Mouse (Mus musculus): ENCODE measurements at regions not wholly inside any gene's neighbourhood (a gene's known extent, or its start where the extent isn't known, plus 50 kb on each side); places are given as distances from the start of the nearest gene placed in this dataset.

DNA sequence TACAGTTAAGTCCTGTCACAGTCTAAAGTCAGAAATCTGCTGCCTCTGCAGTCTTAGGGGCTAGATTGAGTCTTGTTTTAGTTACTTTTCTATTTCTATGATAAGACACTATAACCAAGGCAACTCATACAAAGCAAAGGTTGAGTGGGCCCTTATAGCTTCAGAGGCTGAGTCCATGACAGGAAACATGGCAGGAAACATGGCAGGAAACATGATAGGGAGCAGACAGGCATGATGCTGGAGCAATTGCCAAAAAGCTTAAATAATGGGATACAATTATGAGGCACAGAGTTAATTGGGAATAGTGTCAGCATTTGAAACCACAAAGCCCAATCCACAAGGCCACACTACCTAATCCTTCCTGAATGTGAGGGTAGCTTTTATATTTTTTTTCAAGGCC, 113.0 kb upstream of the Rprm start:
- H3K9me3 ChIP-seq (ENCODE audit: control insufficient read depth, insufficient read depth, low read depth, low read length): no peaks in the 10 kb centered on the region
- no peak overlapping the region for H3K27ac ChIP-seq (ENCODE audit: insufficient read depth, low read depth, low read length, poor library complexity, severe bottlenecking)
- H3K4me3 ChIP-seq (ENCODE audit: insufficient read depth in 1 of 2, low read depth in 1 of 2, low read length in 2 of 2, poor library complexity in 1 of 2, severe bottlenecking in 1 of 2): no peak overlapping the region
- DNase-seq (ENCODE audit: low read depth, low spot score): no peak
- in situ Hi-C loops (cut with MboI; ENCODE audit: low sequenced_read_pairs in 2 of 2, unreplicated experiment in 2 of 2): no loop called here
- no peaks in the 10 kb centered on the region for H3K36me3 ChIP-seq (ENCODE audit: control insufficient read depth, insufficient read depth, low read length, poor library complexity, severe bottlenecking)
- no peak overlapping the region for H3K9ac ChIP-seq (ENCODE audit: insufficient read depth, low read depth, low read length, poor library complexity, severe bottlenecking)
- H3K4me1 ChIP-seq (ENCODE audit: control insufficient read depth in 2 of 2, insufficient read depth in 2 of 2, low read length in 2 of 2, poor library complexity in 1 of 2): no peaks in the 10 kb centered on the region
- TF ChIP-seq MAFK (IDR thresholded peaks at IDR 0.05; ENCODE audit: insufficient read depth, low read depth, low read length) (no peak), ZNF384 (IDR thresholded peaks at IDR 0.05; ENCODE audit: low read depth, low read length) (no peak), ZC3H11A (IDR thresholded peaks at IDR 0.05; ENCODE audit: borderline replicate concordance, low read depth, low read length) (no peak), CHD2 (IDR thresholded peaks at IDR 0.05; ENCODE audit: low read depth, low read length) (no peak), HCFC1 (IDR thresholded peaks at IDR 0.05; ENCODE audit: borderline replicate concordance, insufficient read depth, low read length) (no peak)

DNA sequence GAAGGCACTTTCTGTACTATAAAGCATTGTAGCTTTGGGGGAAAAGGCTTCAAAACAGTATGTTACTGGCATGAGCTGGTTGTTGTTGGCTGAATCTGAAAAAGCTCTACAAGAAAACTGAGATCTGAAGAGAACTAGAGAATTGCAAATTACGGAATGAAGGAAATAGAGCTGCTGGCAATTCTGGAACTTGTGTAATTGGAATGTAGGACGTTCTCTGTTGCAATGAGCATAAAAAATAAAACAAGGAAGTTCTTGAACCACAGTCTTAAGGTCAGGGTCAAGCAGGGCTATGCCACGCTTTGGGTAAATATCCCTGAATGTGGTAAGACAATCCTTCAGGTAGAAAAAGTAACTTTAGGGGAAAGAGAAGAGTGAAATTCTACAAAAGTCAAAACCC, 130.2 kb upstream of the Rprm start:
- TF ChIP-seq ZC3H11A (IDR thresholded peaks at IDR 0.05; ENCODE audit: borderline replicate concordance, low read depth, low read length): no peak
- TF ChIP-seq HCFC1 (IDR thresholded peaks at IDR 0.05; ENCODE audit: borderline replicate concordance, insufficient read depth, low read length): no peak
- no peak for TF ChIP-seq ZNF384 (IDR thresholded peaks at IDR 0.05; ENCODE audit: low read depth, low read length)
- no peak for TF ChIP-seq MAFK (IDR thresholded peaks at IDR 0.05; ENCODE audit: insufficient read depth, low read depth, low read length)
- no peak for TF ChIP-seq CHD2 (IDR thresholded peaks at IDR 0.05; ENCODE audit: low read depth, low read length)
- in situ Hi-C loops (cut with MboI; ENCODE audit: low sequenced_read_pairs in 2 of 2, unreplicated experiment in 2 of 2): no loop called here
- DNase-seq (ENCODE audit: low read depth, low spot score): no peak
- H3K27ac ChIP-seq (ENCODE audit: insufficient read depth, low read depth, low read length, poor library complexity, severe bottlenecking): no peak overlapping the region
- no peaks in the 10 kb centered on the region for H3K36me3 ChIP-seq (ENCODE audit: control insufficient read depth, insufficient read depth, low read length, poor library complexity, severe bottlenecking)
- no peaks in the 10 kb centered on the region for H3K9me3 ChIP-seq (ENCODE audit: control insufficient read depth, insufficient read depth, low read depth, low read length)
- H3K9ac ChIP-seq (ENCODE audit: insufficient read depth, low read depth, low read length, poor library complexity, severe bottlenecking): no peak overlapping the region
- H3K4me1 ChIP-seq (ENCODE audit: control insufficient read depth in 2 of 2, insufficient read depth in 2 of 2, low read length in 2 of 2, poor library complexity in 1 of 2): no peaks in the 10 kb centered on the region
- no peak overlapping the region for H3K4me3 ChIP-seq (ENCODE audit: insufficient read depth in 1 of 2, low read depth in 1 of 2, low read length in 2 of 2, poor library complexity in 1 of 2, severe bottlenecking in 1 of 2)

DNA sequence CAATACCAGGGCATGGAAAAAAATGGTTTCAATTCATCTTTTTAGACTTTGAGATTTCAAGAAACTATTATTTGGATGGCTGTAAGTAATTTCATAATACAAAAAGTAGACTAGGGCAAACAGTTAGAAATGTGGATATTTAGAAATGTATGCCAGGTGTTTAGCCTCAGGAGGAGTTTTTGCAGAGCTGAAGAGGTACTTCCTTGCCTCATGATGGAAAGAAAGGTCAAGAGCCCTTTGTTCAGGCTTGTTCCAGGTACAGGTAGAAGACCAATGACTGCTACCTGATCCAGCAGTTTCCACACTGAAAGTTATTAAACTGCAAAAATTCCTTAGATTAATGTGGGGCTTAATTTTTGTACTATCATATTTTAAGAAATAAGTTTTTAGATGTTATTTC, 143.3 kb upstream of the Rprm start:
- Histone ChIP-seq H3K9ac (ENCODE audit: insufficient read depth, low read depth, low read length, poor library complexity, severe bottlenecking) (no peak overlapping the region), H3K9me3 (ENCODE audit: control insufficient read depth, insufficient read depth, low read depth, low read length) (no peaks in the 10 kb centered on the region), H3K4me1 (ENCODE audit: control insufficient read depth in 2 of 2, insufficient read depth in 2 of 2, low read length in 2 of 2, poor library complexity in 1 of 2) (no peaks in the 10 kb centered on the region), H3K27ac (ENCODE audit: insufficient read depth, low read depth, low read length, poor library complexity, severe bottlenecking) (no peak overlapping the region), H3K36me3 (ENCODE audit: control insufficient read depth, insufficient read depth, low read length, poor library complexity, severe bottlenecking) (no peaks in the 10 kb centered on the region), H3K4me3 (ENCODE audit: insufficient read depth in 1 of 2, low read depth in 1 of 2, low read length in 2 of 2, poor library complexity in 1 of 2, severe bottlenecking in 1 of 2) (no peak overlapping the region)
- DNase-seq (ENCODE audit: low read depth, low spot score): no peak
- in situ Hi-C loops (cut with MboI; ENCODE audit: low sequenced_read_pairs in 2 of 2, unreplicated experiment in 2 of 2): no loop called here
- no peak for TF ChIP-seq HCFC1 (IDR thresholded peaks at IDR 0.05; ENCODE audit: borderline replicate concordance, insufficient read depth, low read length)
- TF ChIP-seq CHD2 (IDR thresholded peaks at IDR 0.05; ENCODE audit: low read depth, low read length): no peak
- no peak for TF ChIP-seq ZC3H11A (IDR thresholded peaks at IDR 0.05; ENCODE audit: borderline replicate concordance, low read depth, low read length)
- no peak for TF ChIP-seq ZNF384 (IDR thresholded peaks at IDR 0.05; ENCODE audit: low read depth, low read length)
- TF ChIP-seq MAFK (IDR thresholded peaks at IDR 0.05; ENCODE audit: insufficient read depth, low read depth, low read length): no peak

DNA sequence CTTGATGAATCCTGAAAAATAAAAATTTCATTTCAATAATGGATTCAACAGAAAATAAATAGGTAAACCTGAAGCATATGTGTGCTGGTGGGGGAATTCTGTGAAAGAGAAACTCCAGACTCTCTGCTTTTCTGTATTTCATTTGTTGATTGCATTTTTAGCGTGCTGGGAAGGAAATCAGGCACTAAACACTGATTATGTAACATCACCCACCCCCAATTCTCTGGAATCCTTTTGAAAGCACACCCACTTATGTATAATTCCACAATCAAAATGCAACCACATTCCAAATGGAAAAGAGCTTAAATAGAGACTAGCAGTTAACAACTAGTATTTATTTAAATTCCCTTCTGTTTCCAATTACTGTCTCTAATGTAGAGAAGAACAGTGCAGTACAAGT, 143.7 kb upstream of the Rprm start:
- TF ChIP-seq HCFC1 (IDR thresholded peaks at IDR 0.05; ENCODE audit: borderline replicate concordance, insufficient read depth, low read length) (no peak), ZC3H11A (IDR thresholded peaks at IDR 0.05; ENCODE audit: borderline replicate concordance, low read depth, low read length) (no peak), ZNF384 (IDR thresholded peaks at IDR 0.05; ENCODE audit: low read depth, low read length) (no peak), CHD2 (IDR thresholded peaks at IDR 0.05; ENCODE audit: low read depth, low read length) (no peak), MAFK (IDR thresholded peaks at IDR 0.05; ENCODE audit: insufficient read depth, low read depth, low read length) (no peak)
- in situ Hi-C loops (cut with MboI; ENCODE audit: low sequenced_read_pairs in 2 of 2, unreplicated experiment in 2 of 2): no loop called here
- DNase-seq (ENCODE audit: low read depth, low spot score): no peak

DNA sequence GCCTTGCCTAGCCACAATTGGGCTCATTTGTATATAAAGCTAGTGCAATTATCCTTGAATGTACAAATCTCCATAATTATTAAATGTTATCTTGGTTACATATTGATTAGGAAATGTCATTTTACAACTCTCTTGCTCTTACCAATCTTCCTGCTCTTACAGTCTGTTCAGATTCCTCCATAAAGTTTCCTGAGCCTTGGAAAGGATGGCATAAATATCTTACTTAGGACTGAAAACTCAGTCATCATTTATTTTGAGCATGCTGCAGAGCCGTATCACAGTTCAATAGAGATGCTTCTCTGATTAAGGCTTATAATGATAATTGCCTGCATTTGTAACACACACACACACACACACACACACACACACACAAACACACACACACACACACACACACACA, 151.4 kb upstream of the Rprm start:
- H3K9me3 ChIP-seq (ENCODE audit: control insufficient read depth, insufficient read depth, low read depth, low read length): no peaks in the 10 kb centered on the region
- in situ Hi-C loops (cut with MboI; ENCODE audit: low sequenced_read_pairs in 2 of 2, unreplicated experiment in 2 of 2): no loop called here

More for the DNA sequence above, 143.7 kb upstream of the Rprm start:
- no peaks in the 10 kb centered on the region for H3K36me3 ChIP-seq (ENCODE audit: control insufficient read depth, insufficient read depth, low read length, poor library complexity, severe bottlenecking)
- H3K27ac ChIP-seq (ENCODE audit: insufficient read depth, low read depth, low read length, poor library complexity, severe bottlenecking): no peak overlapping the region
- H3K9me3 ChIP-seq (ENCODE audit: control insufficient read depth, insufficient read depth, low read depth, low read length): no peaks in the 10 kb centered on the region
- no peaks in the 10 kb centered on the region for H3K4me1 ChIP-seq (ENCODE audit: control insufficient read depth in 2 of 2, insufficient read depth in 2 of 2, low read length in 2 of 2, poor library complexity in 1 of 2)
- H3K4me3 ChIP-seq (ENCODE audit: insufficient read depth in 1 of 2, low read depth in 1 of 2, low read length in 2 of 2, poor library complexity in 1 of 2, severe bottlenecking in 1 of 2): no peak overlapping the region
- H3K9ac ChIP-seq (ENCODE audit: insufficient read depth, low read depth, low read length, poor library complexity, severe bottlenecking): no peak overlapping the region

More for the DNA sequence above, 151.4 kb upstream of the Rprm start:
- Histone ChIP-seq H3K4me3 (ENCODE audit: insufficient read depth in 1 of 2, low read depth in 1 of 2, low read length in 2 of 2, poor library complexity in 1 of 2, severe bottlenecking in 1 of 2) (no peak overlapping the region), H3K4me1 (ENCODE audit: control insufficient read depth in 2 of 2, insufficient read depth in 2 of 2, low read length in 2 of 2, poor library complexity in 1 of 2) (no peaks in the 10 kb centered on the region), H3K27ac (ENCODE audit: insufficient read depth, low read depth, low read length, poor library complexity, severe bottlenecking) (no peak overlapping the region), H3K9ac (ENCODE audit: insufficient read depth, low read depth, low read length, poor library complexity, severe bottlenecking) (no peak overlapping the region), H3K36me3 (ENCODE audit: control insufficient read depth, insufficient read depth, low read length, poor library complexity, severe bottlenecking) (no peaks in the 10 kb centered on the region)
- DNase-seq (ENCODE audit: low read depth, low spot score): no peak
- TF ChIP-seq MAFK (IDR thresholded peaks at IDR 0.05; ENCODE audit: insufficient read depth, low read depth, low read length) (no peak), ZNF384 (IDR thresholded peaks at IDR 0.05; ENCODE audit: low read depth, low read length) (no peak), HCFC1 (IDR thresholded peaks at IDR 0.05; ENCODE audit: borderline replicate concordance, insufficient read depth, low read length) (no peak), ZC3H11A (IDR thresholded peaks at IDR 0.05; ENCODE audit: borderline replicate concordance, low read depth, low read length) (no peak), CHD2 (IDR thresholded peaks at IDR 0.05; ENCODE audit: low read depth, low read length) (no peak)
